Mouse (Mus musculus) MEL (cell line): Measurements from ENCODE around the gene Coro1b. TPM values are rescaled to one million over a fixed set of nuclear protein-coding genes. Genes with fewer than 3 reads are reported as not detected.

Experiments
- DNase-seq: peaks from one replicate; pipeline ENCODE4 v3.0.0; 2011; ENCODE audit warnings: low read depth, low spot score
- H3K27ac ChIP-seq: 2 replicates; pipeline ENCODE4 v1.5.1; 2012; ENCODE audit warnings: low read depth, mild to moderate bottlenecking, control low read depth, low read length, moderate library complexity; ENCODE audit not compliant: control insufficient read depth
- H3K27me3 ChIP-seq, 2 experiments: fragments of 150-350 bp in 1 of 2; sonication (generic) in 1 of 2; 2 replicates each; pipeline ENCODE4 v1.6.1; 2012; ENCODE audit warnings: low read length in 2 of 2, mild to moderate bottlenecking in 2 of 2, improper control_type of control experiment in 1 of 2, moderate library complexity in 1 of 2; ENCODE audit not compliant: insufficient read depth in 2 of 2, control insufficient read depth in 1 of 2
- H3K36me3 ChIP-seq, 2 experiments: 2 replicates each; pipeline ENCODE4 v1.6.1; 2012 to 2014; ENCODE audit warnings: low read length in 2 of 2, improper control_type of control experiment in 1 of 2, inconsistent platforms in 1 of 2, mild to moderate bottlenecking in 1 of 2; ENCODE audit not compliant: insufficient read depth in 2 of 2, control insufficient read depth in 1 of 2
- H3K4me1 ChIP-seq, 2 experiments: fragments of 150-350 bp in 1 of 2; sonication (generic) in 1 of 2; 2 replicates each; pipeline ENCODE4 v1.6.1; 2012; ENCODE audit warnings: low read length in 2 of 2, improper control_type of control experiment in 1 of 2, mild to moderate bottlenecking in 1 of 2; ENCODE audit not compliant: insufficient read depth in 2 of 2, control insufficient read depth in 1 of 2
- H3K4me3 ChIP-seq, 2 experiments: fragments of 150-350 bp in 1 of 2; sonication (generic) in 1 of 2; 2 replicates each; pipeline ENCODE4 v1.5.1; 2012; ENCODE audit warnings: low read depth in 2 of 2, low read length in 2 of 2, mild to moderate bottlenecking in 2 of 2, moderate library complexity in 2 of 2, control low read depth in 1 of 2, improper control_type of control experiment in 1 of 2; ENCODE audit not compliant: control insufficient read depth in 1 of 2, insufficient read depth in 1 of 2
- H3K79me2 ChIP-seq: 2 replicates; pipeline ENCODE4 v1.6.1; 2012; ENCODE audit warnings: mild to moderate bottlenecking, low read length, moderate library complexity; ENCODE audit not compliant: control insufficient read depth, poor library complexity, insufficient read depth
- H3K9ac ChIP-seq: 2 replicates; pipeline ENCODE4 v1.6.1; 2012; ENCODE audit warnings: low read depth, mild to moderate bottlenecking, control low read depth, low read length, moderate library complexity; ENCODE audit not compliant: control insufficient read depth, poor library complexity, severe bottlenecking
- H3K9me3 ChIP-seq: fragments of 150-350 bp; sonication (generic); replicated peaks from 2 replicates; pipeline ENCODE4 v1.6.1; 2012; ENCODE audit warnings: mild to moderate bottlenecking, low read length, improper control_type of control experiment, moderate library complexity; ENCODE audit not compliant: insufficient read depth
- BHLHE40 ChIP-seq: IDR thresholded peaks from 2 replicates; pipeline ENCODE4 v1.6.1; 2012; ENCODE audit warnings: low read depth, mild to moderate bottlenecking, inconsistent platforms, low read length, improper control_type of control experiment, borderline replicate concordance
- CHD1 ChIP-seq: IDR thresholded peaks from 2 replicates; pipeline ENCODE4 v1.6.1; 2012; ENCODE audit warnings: low read depth, mild to moderate bottlenecking, inconsistent platforms, low read length, improper control_type of control experiment
- CHD2 ChIP-seq: IDR thresholded peaks from 2 replicates; pipeline ENCODE4 v1.6.1; 2011; ENCODE audit warnings: low read length, improper control_type of control experiment
- CTCF ChIP-seq, 3 experiments: IDR thresholded peaks in 2 of 3; conservative IDR thresholded peaks in 1 of 3; 2 replicates each; pipeline ENCODE4 v1.5.1; 2011 to 2012; ENCODE audit warnings: low read length in 3 of 3, low read depth in 2 of 3, mild to moderate bottlenecking in 2 of 3, improper control_type of control experiment in 1 of 3, inconsistent platforms in 1 of 3, mixed read lengths in 1 of 3, moderate library complexity in 1 of 3; ENCODE audit not compliant: control insufficient read depth in 1 of 3, insufficient read depth in 1 of 3, poor library complexity in 1 of 3, severe bottlenecking in 1 of 3
- E2F4 ChIP-seq: IDR thresholded peaks from 2 replicates; pipeline ENCODE4 v1.6.1; 2011; ENCODE audit warnings: low read depth, low read length, improper control_type of control experiment, borderline replicate concordance
- ELF1 ChIP-seq: IDR thresholded peaks from 2 replicates; pipeline ENCODE4 v1.6.1; 2014; ENCODE audit warnings: low read depth, mild to moderate bottlenecking, inconsistent platforms, low read length, improper control_type of control experiment, moderate library complexity
- EP300 ChIP-seq, 2 experiments: IDR thresholded peaks; 2 replicates each; pipeline ENCODE4 v1.6.1; 2011; ENCODE audit warnings: improper control_type of control experiment in 2 of 2, low read length in 2 of 2, low read depth in 1 of 2, mild to moderate bottlenecking in 1 of 2
- ETS1 ChIP-seq: IDR thresholded peaks from 2 replicates; pipeline ENCODE4 v1.6.1; 2012; ENCODE audit warnings: low read depth, mild to moderate bottlenecking, inconsistent platforms, low read length, improper control_type of control experiment, moderate library complexity
- GABPA ChIP-seq: IDR thresholded peaks from 2 replicates; pipeline ENCODE4 v1.6.1; 2012; ENCODE audit warnings: low read depth, mild to moderate bottlenecking, inconsistent platforms, low read length, improper control_type of control experiment, moderate library complexity
- HCFC1 ChIP-seq: IDR thresholded peaks from 2 replicates; pipeline ENCODE4 v1.6.1; 2012; ENCODE audit warnings: low read depth, mild to moderate bottlenecking, inconsistent platforms, low read length, improper control_type of control experiment, moderate library complexity
- JUND ChIP-seq: IDR thresholded peaks from 2 replicates; pipeline ENCODE4 v1.6.1; 2011; ENCODE audit warnings: low read depth, mild to moderate bottlenecking, improper control_type of control experiment, low read length
- KAT2A ChIP-seq: conservative IDR thresholded peaks from 2 replicates; pipeline ENCODE4 v1.6.1; 2012; ENCODE audit warnings: low read depth, low read length, improper control_type of control experiment, inconsistent platforms
- MAX ChIP-seq: IDR thresholded peaks from 2 replicates; pipeline ENCODE4 v1.6.1; 2011; ENCODE audit warnings: low read length, improper control_type of control experiment
- MAZ ChIP-seq: IDR thresholded peaks from 2 replicates; pipeline ENCODE4 v1.6.1; 2012; ENCODE audit warnings: low read depth, mild to moderate bottlenecking, inconsistent platforms, low read length, improper control_type of control experiment
- MEF2A ChIP-seq: IDR thresholded peaks from 2 replicates; pipeline ENCODE4 v1.6.1; 2014; ENCODE audit warnings: low read depth, mild to moderate bottlenecking, inconsistent platforms, low read length, improper control_type of control experiment; ENCODE audit not compliant: poor library complexity, insufficient replicate concordance, severe bottlenecking; ENCODE audit errors: extremely low read depth
- MXI1 ChIP-seq: IDR thresholded peaks from 2 replicates; pipeline ENCODE4 v1.6.1; 2011; ENCODE audit warnings: mild to moderate bottlenecking, low read depth, low read length, improper control_type of control experiment
- MYB ChIP-seq: IDR thresholded peaks from 2 replicates; pipeline ENCODE4 v1.6.1; 2011; ENCODE audit warnings: mild to moderate bottlenecking, low read depth, low read length, improper control_type of control experiment
- MYC ChIP-seq: IDR thresholded peaks from 2 replicates; pipeline ENCODE4 v1.6.1; 2011; ENCODE audit warnings: low read depth, mild to moderate bottlenecking, low read length, improper control_type of control experiment, moderate library complexity
- NELFE ChIP-seq: IDR thresholded peaks from 2 replicates; pipeline ENCODE4 v1.6.1; 2011; ENCODE audit warnings: low read depth, low read length, improper control_type of control experiment
- NRF1 ChIP-seq: IDR thresholded peaks from 2 replicates; pipeline ENCODE4 v1.6.1; 2014; ENCODE audit warnings: low read depth, mild to moderate bottlenecking, inconsistent platforms, low read length, improper control_type of control experiment, moderate library complexity; ENCODE audit not compliant: poor library complexity, insufficient read depth, severe bottlenecking
- POLR2A ChIP-seq, 2 experiments: IDR thresholded peaks; 2 replicates each; pipeline ENCODE4 v1.6.1; 2011 to 2012; ENCODE audit warnings: low read length in 2 of 2, mild to moderate bottlenecking in 2 of 2, control low read depth in 1 of 2, improper control_type of control experiment in 1 of 2, low read depth in 1 of 2, moderate library complexity in 1 of 2; ENCODE audit not compliant: control insufficient read depth in 1 of 2, insufficient read depth in 1 of 2, poor library complexity in 1 of 2
- POLR2AphosphoS2 ChIP-seq: IDR thresholded peaks from 2 replicates; pipeline ENCODE4 v1.6.1; 2011; ENCODE audit warnings: low read length, improper control_type of control experiment
- POLR2AphosphoS5 ChIP-seq: IDR thresholded peaks from 2 replicates; pipeline ENCODE4 v1.6.1; 2012; ENCODE audit warnings: low read depth, borderline replicate concordance, mild to moderate bottlenecking, inconsistent platforms, low read length, moderate library complexity, mixed read lengths
- RAD21 ChIP-seq: IDR thresholded peaks from 2 replicates; pipeline ENCODE4 v1.6.1; 2011; ENCODE audit warnings: mild to moderate bottlenecking, low read depth, low read length, improper control_type of control experiment
- RCOR1 ChIP-seq: IDR thresholded peaks from 2 replicates; pipeline ENCODE4 v1.6.1; 2012; ENCODE audit warnings: low read depth, mild to moderate bottlenecking, inconsistent platforms, low read length, improper control_type of control experiment
- SIN3A ChIP-seq: IDR thresholded peaks from 2 replicates; pipeline ENCODE4 v1.6.1; 2012; ENCODE audit warnings: low read length, improper control_type of control experiment, inconsistent platforms
- SMC3 ChIP-seq: IDR thresholded peaks from 2 replicates; pipeline ENCODE4 v1.6.1; 2011; ENCODE audit warnings: low read depth, low read length, improper control_type of control experiment
- TAL1 ChIP-seq: IDR thresholded peaks from 2 replicates; pipeline ENCODE4 v1.6.1; 2012; ENCODE audit warnings: mild to moderate bottlenecking, inconsistent platforms, low read length, moderate library complexity, mixed read lengths
- TBP ChIP-seq: IDR thresholded peaks from 2 replicates; pipeline ENCODE4 v1.8.0; 2011; ENCODE audit warnings: low read depth, low read length, improper control_type of control experiment
- TCF12 ChIP-seq: IDR thresholded peaks from 2 replicates; pipeline ENCODE4 v1.6.1; 2014; ENCODE audit warnings: low read depth, mild to moderate bottlenecking, inconsistent platforms, low read length, improper control_type of control experiment, moderate library complexity
- UBTF ChIP-seq: IDR thresholded peaks from 2 replicates; pipeline ENCODE4 v1.6.1; 2012; ENCODE audit warnings: low read depth, mild to moderate bottlenecking, inconsistent platforms, low read length, improper control_type of control experiment, moderate library complexity, borderline replicate concordance; ENCODE audit not compliant: insufficient read depth
- USF2 ChIP-seq, 2 experiments: IDR thresholded peaks; 2 replicates each; pipeline ENCODE4 v1.6.1; 2011 to 2012; ENCODE audit warnings: improper control_type of control experiment in 2 of 2, low read length in 2 of 2, borderline replicate concordance in 1 of 2, inconsistent platforms in 1 of 2, low read depth in 1 of 2, mild to moderate bottlenecking in 1 of 2; ENCODE audit not compliant: insufficient read depth in 1 of 2
- ZC3H11A ChIP-seq: IDR thresholded peaks from 2 replicates; pipeline ENCODE4 v1.6.1; 2012; ENCODE audit warnings: low read depth, mild to moderate bottlenecking, inconsistent platforms, low read length, improper control_type of control experiment
- ZKSCAN1 ChIP-seq: IDR thresholded peaks from 2 replicates; pipeline ENCODE4 v1.6.1; 2012; ENCODE audit warnings: low read depth, mild to moderate bottlenecking, inconsistent platforms, low read length, improper control_type of control experiment, moderate library complexity
- ZMIZ1 ChIP-seq: IDR thresholded peaks from 2 replicates; pipeline ENCODE4 v1.6.1; 2012; ENCODE audit warnings: low read depth, mild to moderate bottlenecking, inconsistent platforms, low read length, improper control_type of control experiment, moderate library complexity
- ZNF384 ChIP-seq: IDR thresholded peaks from 2 replicates; pipeline ENCODE4 v1.6.1; 2012; ENCODE audit warnings: low read depth, mild to moderate bottlenecking, inconsistent platforms, low read length, improper control_type of control experiment
- polyA plus RNA-seq, 2 experiments: library from polyadenylated mRNA; stranded (reverse) in 1 of 2; unstranded in 1 of 2; fragments of >175 nt in 1 of 2; fragments of >200 nt in 1 of 2; gene quantifications; 2 replicates each; pipeline versions ENCODE4 v1.2.1 to v1.2.4; 2012; ENCODE audit warnings: low replicate concordance in 2 of 2, low read depth in 1 of 2; ENCODE audit not compliant: insufficient read length in 2 of 2, insufficient read depth in 1 of 2, missing spikeins in 1 of 2
- total RNA-seq: library from RNA; depleted of rRNA; stranded (reverse); fragments of 300-350 nt; gene quantifications from 2 replicates; pipeline ENCODE4 v1.2.3, GENCODE M21; 2012

Coro1b gene
- total and polyA plus RNA-seq, 3 experiments = 55.5 to 111 TPM; not detected in 1

GRCm38 (mm10) chr19:4121097-4121805 lies 27.2 kb upstream of the Coro1b start:
- peaks cover 25 to 27% of the 10 kb centered on the region in 2 experiments for H3K4me1 ChIP-seq
- H3K27me3 ChIP-seq = no peaks in the 10 kb centered on the region
- peak; percentile 99 for DNase-seq
- H3K36me3 ChIP-seq = peaks cover 0 to 38% of the 10 kb centered on the region in 2 experiments; a peak in 2 of 4 replicates
- H3K9me3 ChIP-seq = no peaks in the 10 kb centered on the region
- peak overlapping the region; percentile 54 to 64 for H3K4me3 ChIP-seq
- peak overlapping the region; percentile 95 for H3K27ac ChIP-seq
- H3K79me2 ChIP-seq = peaks cover 6% of the 10 kb centered on the region
- H3K9ac ChIP-seq = peak overlapping the region; percentile 65
- peak; percentile 31; the same call in 1 of the 2 replicates for TF ChIP-seq NELFE
- peak; percentile 93 for TF ChIP-seq NRF1
- TF ChIP-seq POLR2AphosphoS2 = 0 out of 2 replicates have a peak, but pooled peaks have one; percentile 58
- TF ChIP-seq TBP = peak; percentile 53
- no peak; the same call in 1 of the 2 replicates for TF ChIP-seq ZNF384
- TF ChIP-seq EP300 (IDR thresholded peaks at IDR 0.05; ENCODE audit: low read depth in 1 of 2, low read length in 2 of 2) = no peak
- no peak for TF ChIP-seq TAL1
- TF ChIP-seq CHD1 = no peak
- TF ChIP-seq MXI1 = peak; percentile 3
- TF ChIP-seq USF2 (IDR thresholded peaks at IDR 0.05; ENCODE audit: borderline replicate concordance in 1 of 2, insufficient read depth in 1 of 2, low read depth in 1 of 2, low read length in 2 of 2) = no peak
- TF ChIP-seq HCFC1 = peak; percentile 95
- peak; percentile 84 for TF ChIP-seq ZMIZ1
- TF ChIP-seq KAT2A = peak; percentile 86
- 0 out of 2 replicates have a peak, but pooled peaks have one; percentile 40 for TF ChIP-seq E2F4
- peak; percentile 100 for TF ChIP-seq MAX
- peak; percentile 87 for TF ChIP-seq ELF1
- peak; percentile 54 for TF ChIP-seq SIN3A
- TF ChIP-seq JUND = no peak
- no peak for TF ChIP-seq ZKSCAN1
- TF ChIP-seq MEF2A = no peak
- TF ChIP-seq SMC3 = no peak
- no peak for TF ChIP-seq RAD21
- no peak for TF ChIP-seq MAZ
- TF ChIP-seq ETS1 = 0 out of 2 replicates have a peak, but pooled peaks have one; percentile 28
- peak in 1 of 2 experiments; percentile 58; a peak in 2 of 4 replicates for TF ChIP-seq POLR2A (IDR thresholded peaks at IDR 0.05; ENCODE audit: control insufficient read depth in 1 of 2, insufficient read depth in 1 of 2, low read depth in 1 of 2, low read length in 2 of 2, poor library complexity in 1 of 2)
- TF ChIP-seq UBTF = no peak
- no peak for TF ChIP-seq GABPA
- TF ChIP-seq RCOR1 = no peak
- no peak for TF ChIP-seq POLR2AphosphoS5
- no peak for TF ChIP-seq CHD2
- TF ChIP-seq MYB = no peak
- TF ChIP-seq TCF12 = peak; percentile 65
- no peak for TF ChIP-seq CTCF (IDR thresholded peaks at IDR 0.05 in 2 of 3, conservative IDR thresholded peaks at IDR 0.05 in 1 of 3; ENCODE audit: control insufficient read depth in 1 of 3, insufficient read depth in 1 of 3, low read depth in 2 of 3, low read length in 3 of 3, poor library complexity in 1 of 3, severe bottlenecking in 1 of 3)
- TF ChIP-seq BHLHE40 = no peak
- TF ChIP-seq ZC3H11A = no peak
- TF ChIP-seq MYC = peak; percentile 32; the same call in 1 of the 2 replicates
